Mouse (Mus musculus) MEL (cell line): ENCODE measurements around the gene Prm2. TPM values are rescaled to one million over a fixed set of nuclear protein-coding genes. Genes with fewer than 3 reads are reported as not detected.
A peak's percentile ranks its signal among the peaks of the same experiment; 100 is the strongest.

ENCODE experiments used
- DNase-seq: peaks from one replicate; pipeline ENCODE4 v3.0.0; 2011; ENCODE audit warnings: low read depth, low spot score
- H3K27ac ChIP-seq: 2 replicates; pipeline ENCODE4 v1.5.1; 2012; ENCODE audit warnings: low read depth, mild to moderate bottlenecking, control low read depth, low read length, moderate library complexity; ENCODE audit not compliant: control insufficient read depth
- H3K27me3 ChIP-seq, 2 experiments: fragments of 150-350 bp in 1 of 2; sonication (generic) in 1 of 2; 2 replicates each; pipeline ENCODE4 v1.6.1; 2012; ENCODE audit warnings: low read length in 2 of 2, mild to moderate bottlenecking in 2 of 2, improper control_type of control experiment in 1 of 2, moderate library complexity in 1 of 2; ENCODE audit not compliant: insufficient read depth in 2 of 2, control insufficient read depth in 1 of 2
- H3K36me3 ChIP-seq, 2 experiments: 2 replicates each; pipeline ENCODE4 v1.6.1; 2012 to 2014; ENCODE audit warnings: low read length in 2 of 2, improper control_type of control experiment in 1 of 2, inconsistent platforms in 1 of 2, mild to moderate bottlenecking in 1 of 2; ENCODE audit not compliant: insufficient read depth in 2 of 2, control insufficient read depth in 1 of 2
- H3K4me1 ChIP-seq, 2 experiments: fragments of 150-350 bp in 1 of 2; sonication (generic) in 1 of 2; 2 replicates each; pipeline ENCODE4 v1.6.1; 2012; ENCODE audit warnings: low read length in 2 of 2, improper control_type of control experiment in 1 of 2, mild to moderate bottlenecking in 1 of 2; ENCODE audit not compliant: insufficient read depth in 2 of 2, control insufficient read depth in 1 of 2
- H3K4me3 ChIP-seq, 2 experiments: fragments of 150-350 bp in 1 of 2; sonication (generic) in 1 of 2; 2 replicates each; pipeline ENCODE4 v1.5.1; 2012; ENCODE audit warnings: low read depth in 2 of 2, low read length in 2 of 2, mild to moderate bottlenecking in 2 of 2, moderate library complexity in 2 of 2, control low read depth in 1 of 2, improper control_type of control experiment in 1 of 2; ENCODE audit not compliant: control insufficient read depth in 1 of 2, insufficient read depth in 1 of 2
- H3K79me2 ChIP-seq: 2 replicates; pipeline ENCODE4 v1.6.1; 2012; ENCODE audit warnings: mild to moderate bottlenecking, low read length, moderate library complexity; ENCODE audit not compliant: control insufficient read depth, poor library complexity, insufficient read depth
- H3K9ac ChIP-seq: 2 replicates; pipeline ENCODE4 v1.6.1; 2012; ENCODE audit warnings: low read depth, mild to moderate bottlenecking, control low read depth, low read length, moderate library complexity; ENCODE audit not compliant: control insufficient read depth, poor library complexity, severe bottlenecking
- H3K9me3 ChIP-seq: fragments of 150-350 bp; sonication (generic); replicated peaks from 2 replicates; pipeline ENCODE4 v1.6.1; 2012; ENCODE audit warnings: mild to moderate bottlenecking, low read length, improper control_type of control experiment, moderate library complexity; ENCODE audit not compliant: insufficient read depth
- BHLHE40 ChIP-seq: IDR thresholded peaks from 2 replicates; pipeline ENCODE4 v1.6.1; 2012; ENCODE audit warnings: low read depth, mild to moderate bottlenecking, inconsistent platforms, low read length, improper control_type of control experiment, borderline replicate concordance
- CHD2 ChIP-seq: IDR thresholded peaks from 2 replicates; pipeline ENCODE4 v1.6.1; 2011; ENCODE audit warnings: low read length, improper control_type of control experiment
- CTCF ChIP-seq, 3 experiments: IDR thresholded peaks in 2 of 3; conservative IDR thresholded peaks in 1 of 3; 2 replicates each; pipeline ENCODE4 v1.5.1; 2011 to 2012; ENCODE audit warnings: low read length in 3 of 3, low read depth in 2 of 3, mild to moderate bottlenecking in 2 of 3, improper control_type of control experiment in 1 of 3, inconsistent platforms in 1 of 3, mixed read lengths in 1 of 3, moderate library complexity in 1 of 3; ENCODE audit not compliant: control insufficient read depth in 1 of 3, insufficient read depth in 1 of 3, poor library complexity in 1 of 3, severe bottlenecking in 1 of 3
- E2F4 ChIP-seq: IDR thresholded peaks from 2 replicates; pipeline ENCODE4 v1.6.1; 2011; ENCODE audit warnings: low read depth, low read length, improper control_type of control experiment, borderline replicate concordance
- EP300 ChIP-seq, 2 experiments: IDR thresholded peaks; 2 replicates each; pipeline ENCODE4 v1.6.1; 2011; ENCODE audit warnings: improper control_type of control experiment in 2 of 2, low read length in 2 of 2, low read depth in 1 of 2, mild to moderate bottlenecking in 1 of 2
- GABPA ChIP-seq: IDR thresholded peaks from 2 replicates; pipeline ENCODE4 v1.6.1; 2012; ENCODE audit warnings: low read depth, mild to moderate bottlenecking, inconsistent platforms, low read length, improper control_type of control experiment, moderate library complexity
- GATA1 ChIP-seq: IDR thresholded peaks from 2 replicates; pipeline ENCODE4 v1.6.1; 2011; ENCODE audit warnings: low read depth, low read length, improper control_type of control experiment
- HCFC1 ChIP-seq: IDR thresholded peaks from 2 replicates; pipeline ENCODE4 v1.6.1; 2012; ENCODE audit warnings: low read depth, mild to moderate bottlenecking, inconsistent platforms, low read length, improper control_type of control experiment, moderate library complexity
- JUND ChIP-seq: IDR thresholded peaks from 2 replicates; pipeline ENCODE4 v1.6.1; 2011; ENCODE audit warnings: low read depth, mild to moderate bottlenecking, improper control_type of control experiment, low read length
- MAFK ChIP-seq: IDR thresholded peaks from 2 replicates; pipeline ENCODE4 v1.6.1; 2011; ENCODE audit warnings: low read depth, mild to moderate bottlenecking, low read length, improper control_type of control experiment, borderline replicate concordance
- MAX ChIP-seq: IDR thresholded peaks from 2 replicates; pipeline ENCODE4 v1.6.1; 2011; ENCODE audit warnings: low read length, improper control_type of control experiment
- MAZ ChIP-seq: IDR thresholded peaks from 2 replicates; pipeline ENCODE4 v1.6.1; 2012; ENCODE audit warnings: low read depth, mild to moderate bottlenecking, inconsistent platforms, low read length, improper control_type of control experiment
- MEF2A ChIP-seq: IDR thresholded peaks from 2 replicates; pipeline ENCODE4 v1.6.1; 2014; ENCODE audit warnings: low read depth, mild to moderate bottlenecking, inconsistent platforms, low read length, improper control_type of control experiment; ENCODE audit not compliant: poor library complexity, insufficient replicate concordance, severe bottlenecking; ENCODE audit errors: extremely low read depth
- MYB ChIP-seq: IDR thresholded peaks from 2 replicates; pipeline ENCODE4 v1.6.1; 2011; ENCODE audit warnings: mild to moderate bottlenecking, low read depth, low read length, improper control_type of control experiment
- MYC ChIP-seq: IDR thresholded peaks from 2 replicates; pipeline ENCODE4 v1.6.1; 2011; ENCODE audit warnings: low read depth, mild to moderate bottlenecking, low read length, improper control_type of control experiment, moderate library complexity
- NELFE ChIP-seq: IDR thresholded peaks from 2 replicates; pipeline ENCODE4 v1.6.1; 2011; ENCODE audit warnings: low read depth, low read length, improper control_type of control experiment
- POLR2AphosphoS2 ChIP-seq: IDR thresholded peaks from 2 replicates; pipeline ENCODE4 v1.6.1; 2011; ENCODE audit warnings: low read length, improper control_type of control experiment
- POLR2AphosphoS5 ChIP-seq: IDR thresholded peaks from 2 replicates; pipeline ENCODE4 v1.6.1; 2012; ENCODE audit warnings: low read depth, borderline replicate concordance, mild to moderate bottlenecking, inconsistent platforms, low read length, moderate library complexity, mixed read lengths
- RAD21 ChIP-seq: IDR thresholded peaks from 2 replicates; pipeline ENCODE4 v1.6.1; 2011; ENCODE audit warnings: mild to moderate bottlenecking, low read depth, low read length, improper control_type of control experiment
- SIN3A ChIP-seq: IDR thresholded peaks from 2 replicates; pipeline ENCODE4 v1.6.1; 2012; ENCODE audit warnings: low read length, improper control_type of control experiment, inconsistent platforms
- SMC3 ChIP-seq: IDR thresholded peaks from 2 replicates; pipeline ENCODE4 v1.6.1; 2011; ENCODE audit warnings: low read depth, low read length, improper control_type of control experiment
- TAL1 ChIP-seq: IDR thresholded peaks from 2 replicates; pipeline ENCODE4 v1.6.1; 2012; ENCODE audit warnings: mild to moderate bottlenecking, inconsistent platforms, low read length, moderate library complexity, mixed read lengths
- TBP ChIP-seq: IDR thresholded peaks from 2 replicates; pipeline ENCODE4 v1.8.0; 2011; ENCODE audit warnings: low read depth, low read length, improper control_type of control experiment
- TCF12 ChIP-seq: IDR thresholded peaks from 2 replicates; pipeline ENCODE4 v1.6.1; 2014; ENCODE audit warnings: low read depth, mild to moderate bottlenecking, inconsistent platforms, low read length, improper control_type of control experiment, moderate library complexity
- UBTF ChIP-seq: IDR thresholded peaks from 2 replicates; pipeline ENCODE4 v1.6.1; 2012; ENCODE audit warnings: low read depth, mild to moderate bottlenecking, inconsistent platforms, low read length, improper control_type of control experiment, moderate library complexity, borderline replicate concordance; ENCODE audit not compliant: insufficient read depth
- USF1 ChIP-seq: IDR thresholded peaks from 2 replicates; pipeline ENCODE4 v1.6.1; 2014; ENCODE audit warnings: low read depth, mild to moderate bottlenecking, inconsistent platforms, low read length, improper control_type of control experiment, moderate library complexity
- USF2 ChIP-seq, 2 experiments: IDR thresholded peaks; 2 replicates each; pipeline ENCODE4 v1.6.1; 2011 to 2012; ENCODE audit warnings: improper control_type of control experiment in 2 of 2, low read length in 2 of 2, borderline replicate concordance in 1 of 2, inconsistent platforms in 1 of 2, low read depth in 1 of 2, mild to moderate bottlenecking in 1 of 2; ENCODE audit not compliant: insufficient read depth in 1 of 2
- ZC3H11A ChIP-seq: IDR thresholded peaks from 2 replicates; pipeline ENCODE4 v1.6.1; 2012; ENCODE audit warnings: low read depth, mild to moderate bottlenecking, inconsistent platforms, low read length, improper control_type of control experiment
- ZKSCAN1 ChIP-seq: IDR thresholded peaks from 2 replicates; pipeline ENCODE4 v1.6.1; 2012; ENCODE audit warnings: low read depth, mild to moderate bottlenecking, inconsistent platforms, low read length, improper control_type of control experiment, moderate library complexity
- ZMIZ1 ChIP-seq: IDR thresholded peaks from 2 replicates; pipeline ENCODE4 v1.6.1; 2012; ENCODE audit warnings: low read depth, mild to moderate bottlenecking, inconsistent platforms, low read length, improper control_type of control experiment, moderate library complexity
- ZNF384 ChIP-seq: IDR thresholded peaks from 2 replicates; pipeline ENCODE4 v1.6.1; 2012; ENCODE audit warnings: low read depth, mild to moderate bottlenecking, inconsistent platforms, low read length, improper control_type of control experiment
- polyA plus RNA-seq, 2 experiments: library from polyadenylated mRNA; stranded (reverse) in 1 of 2; unstranded in 1 of 2; fragments of >175 nt in 1 of 2; fragments of >200 nt in 1 of 2; gene quantifications; 2 replicates each; pipeline versions ENCODE4 v1.2.1 to v1.2.4; 2012; ENCODE audit warnings: low replicate concordance in 2 of 2, low read depth in 1 of 2; ENCODE audit not compliant: insufficient read length in 2 of 2, insufficient read depth in 1 of 2, missing spikeins in 1 of 2
- total RNA-seq: library from RNA; depleted of rRNA; stranded (reverse); fragments of 300-350 nt; gene quantifications from 2 replicates; pipeline ENCODE4 v1.2.3, GENCODE M21; 2012

Prm2 gene
- total and polyA plus RNA-seq, 3 experiments: not detected

DNA sequence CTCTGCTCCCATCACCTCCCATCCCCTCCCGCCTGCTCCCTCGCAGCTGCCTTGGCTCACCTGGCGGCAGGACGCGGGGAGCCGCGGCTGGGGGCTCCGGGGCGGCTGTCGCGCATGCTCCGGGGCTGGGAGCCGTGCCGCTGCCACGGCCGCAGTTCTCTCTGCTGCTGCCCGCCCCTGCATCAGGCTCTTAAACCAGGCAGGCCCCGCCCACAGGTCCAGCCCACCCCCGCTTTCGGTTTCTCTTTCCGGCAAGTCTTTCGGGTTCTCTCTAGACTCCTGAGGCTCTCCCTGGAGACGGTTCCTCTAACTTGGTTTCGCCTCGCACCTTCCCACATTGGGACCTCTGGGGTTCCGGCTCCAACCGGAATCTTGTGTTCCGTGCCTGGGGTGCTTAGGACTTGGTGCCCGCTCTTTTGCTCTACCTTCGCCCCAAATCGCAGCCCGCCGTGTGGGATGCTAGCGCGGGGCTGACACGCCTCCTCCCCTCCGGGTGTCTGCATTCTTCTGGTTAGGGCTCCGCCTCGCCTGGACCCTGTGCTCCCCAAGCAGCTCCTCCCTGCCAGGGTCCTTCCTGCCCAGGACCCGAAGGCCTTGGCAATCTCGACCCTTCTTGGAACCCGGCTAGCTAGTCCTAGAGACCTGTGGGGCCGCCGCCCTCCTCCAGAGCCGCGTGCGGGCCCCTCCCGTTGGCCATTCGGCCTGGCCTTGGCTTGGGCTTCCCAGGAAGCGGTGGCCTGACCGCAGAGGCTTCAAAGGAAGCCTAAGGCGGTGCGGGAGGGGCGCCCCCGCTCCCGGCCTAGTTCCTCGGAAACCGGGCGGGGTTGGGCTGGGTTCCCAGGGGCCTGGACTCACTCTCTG lies 10.3 kb downstream of the Prm2 start, which contains the start of gene Socs1 (continued):
- TF ChIP-seq ZMIZ1 (no peak), MAX (no peak), TCF12 (no peak), GATA1 (no peak), TBP (peak; percentile 63; the same call in 1 of the 2 replicates), RAD21 (no peak), SMC3 (no peak)

DNA sequence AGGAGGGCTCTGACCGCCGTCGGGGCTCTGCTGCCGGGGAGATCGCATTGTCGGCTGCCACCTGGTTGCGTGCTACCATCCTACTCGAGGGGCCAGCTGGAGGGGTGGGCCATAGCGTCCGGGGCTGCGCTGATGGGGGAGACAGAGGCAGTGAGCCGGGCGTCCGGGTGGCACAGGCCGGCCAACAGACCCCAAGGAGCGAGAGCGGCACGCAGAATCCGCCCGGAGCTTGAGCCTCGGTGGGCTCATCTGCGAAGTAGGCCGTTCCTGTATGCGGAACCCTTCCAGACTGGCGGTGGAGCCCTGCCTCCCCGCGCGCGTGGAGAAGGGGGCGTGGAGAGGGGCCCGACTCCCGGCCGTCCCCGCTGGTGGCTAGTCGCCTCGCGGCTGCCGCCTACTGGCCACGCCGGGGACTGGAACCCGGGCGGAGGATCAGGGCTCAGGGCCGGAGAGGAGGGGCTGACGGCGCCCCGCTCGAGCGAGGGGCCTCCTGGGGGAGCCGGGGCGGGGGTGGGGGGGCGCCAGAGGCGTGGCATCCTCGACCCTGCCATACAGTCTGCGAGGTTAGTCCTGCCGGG lies 11.1 kb downstream of the Prm2 start:
- Histone ChIP-seq H3K9me3 (no peaks in the 10 kb centered on the region), H3K27ac (no peak overlapping the region), H3K79me2 (no peaks in the 10 kb centered on the region; the same call in 1 of the 2 replicates), H3K9ac (peak overlapping the region; percentile 65), H3K4me1 (peaks cover 0 to 3% of the 10 kb centered on the region in 2 experiments; a peak in 1 of 4 replicates), H3K36me3 (no peaks in the 10 kb centered on the region), H3K27me3 (peaks cover 0 to 4% of the 10 kb centered on the region in 2 experiments; a peak in 2 of 4 replicates), H3K4me3 (peak overlapping the region; percentile 95 to 100)
- peak; percentile 85 for DNase-seq
- TF ChIP-seq USF1 (no peak), RAD21 (peak; percentile 57), POLR2AphosphoS5 (no peak), E2F4 (no peak), UBTF (no peak), SIN3A (no peak; the same call in 1 of the 2 replicates), GABPA (no peak), BHLHE40 (no peak), HCFC1 (no peak), ZC3H11A (peak; percentile 49), GATA1 (no peak), MEF2A (no peak), SMC3 (peak; percentile 75), ZKSCAN1 (no peak), NELFE (no peak), MYC (no peak), TBP (no peak), ZMIZ1 (0 out of 2 replicates have a peak, but pooled peaks have one; percentile 19), POLR2AphosphoS2 (no peak), EP300 (IDR thresholded peaks at IDR 0.05; ENCODE audit: low read depth in 1 of 2, low read length in 2 of 2) (no peak), TAL1 (no peak), USF2 (IDR thresholded peaks at IDR 0.05; ENCODE audit: borderline replicate concordance in 1 of 2, insufficient read depth in 1 of 2, low read depth in 1 of 2, low read length in 2 of 2) (no peak), MAZ (peak; percentile 82), MYB (no peak), ZNF384 (no peak), MAX (no peak), MAFK (no peak), CHD2 (no peak), JUND (no peak), CTCF (IDR thresholded peaks at IDR 0.05 in 2 of 3, conservative IDR thresholded peaks at IDR 0.05 in 1 of 3; ENCODE audit: control insufficient read depth in 1 of 3, insufficient read depth in 1 of 3, low read depth in 2 of 3, low read length in 3 of 3, poor library complexity in 1 of 3, severe bottlenecking in 1 of 3) (peak in 2 of 3 experiments; percentile 76 to 94; a peak in 5 of 6 replicates), TCF12 (no peak)
